Mouse (Mus musculus): Measurements from ENCODE around the gene Agtrap. TPM values are rescaled to one million over a fixed set of nuclear protein-coding genes. Genes with fewer than 3 reads are reported as not detected.
"Not testable (repeated sequence)": the region's sequence is repeated elsewhere in the genome, so short reads cannot be mapped to it uniquely, and the experiment has no call there.

The Agtrap gene
- 10 to 100 TPM; 33.6 to 37.0 TPM for total RNA-seq (2021)

DNA sequence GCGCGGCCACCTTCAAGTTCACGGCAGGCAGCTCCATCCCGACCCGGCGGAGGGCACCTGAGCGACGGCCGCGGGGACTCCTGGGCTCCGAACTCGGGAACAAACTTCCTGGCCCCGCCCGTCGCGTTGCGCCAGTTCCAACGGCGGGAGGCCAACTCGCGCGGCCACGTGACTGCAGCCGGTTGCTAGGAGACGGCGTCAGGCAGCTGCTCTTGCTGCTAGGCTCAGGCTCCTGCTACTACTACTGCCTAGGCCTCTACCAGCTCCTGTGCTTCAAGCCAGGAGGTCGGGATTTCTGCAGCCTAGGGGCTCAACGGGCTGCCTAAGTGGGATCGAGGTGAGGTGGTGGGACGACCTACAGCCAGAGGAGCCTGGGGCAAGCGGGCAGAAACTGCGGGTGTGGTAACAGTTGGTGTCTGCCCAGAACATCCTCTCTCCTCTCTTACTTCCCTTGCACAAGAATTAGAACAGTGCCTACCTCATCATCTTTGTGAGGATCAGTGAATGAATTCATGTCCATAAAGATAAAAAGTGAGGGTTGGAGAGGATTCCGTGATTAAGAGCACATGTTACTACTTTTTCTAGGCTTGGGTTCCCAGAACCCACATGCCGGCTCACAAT is at the start of gene Agtrap:
Agtrap (minus strand) TSS at position 125 of the 621 bp plus-strand sequence.
- intact Hi-C loops (cut with DNase I) = no loop called here
- DNase-seq = peak; percentile 97 to 98

DNA sequence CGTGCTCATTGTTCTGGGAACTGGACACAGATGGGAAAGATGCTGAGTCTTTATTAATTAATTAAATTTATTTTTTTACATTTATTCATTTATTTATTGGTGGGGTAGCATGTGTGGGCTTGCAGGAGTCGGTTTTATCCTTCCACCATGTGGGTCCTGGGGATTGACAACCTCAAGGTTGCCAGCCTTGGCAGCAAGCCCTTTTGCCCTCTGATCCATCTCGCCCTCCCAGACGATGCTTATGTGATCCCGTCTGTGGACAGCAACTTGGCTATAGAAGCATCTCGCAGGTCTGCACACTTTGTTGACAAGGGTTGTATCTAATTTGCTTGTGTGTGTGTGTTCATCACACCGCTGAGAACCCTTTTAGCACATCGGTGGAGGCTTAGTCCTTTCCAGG is 49.7 kb upstream of the Agtrap start:
- no peak for DNase-seq
- intact Hi-C loops (cut with DNase I) = no loop called here

DNA sequence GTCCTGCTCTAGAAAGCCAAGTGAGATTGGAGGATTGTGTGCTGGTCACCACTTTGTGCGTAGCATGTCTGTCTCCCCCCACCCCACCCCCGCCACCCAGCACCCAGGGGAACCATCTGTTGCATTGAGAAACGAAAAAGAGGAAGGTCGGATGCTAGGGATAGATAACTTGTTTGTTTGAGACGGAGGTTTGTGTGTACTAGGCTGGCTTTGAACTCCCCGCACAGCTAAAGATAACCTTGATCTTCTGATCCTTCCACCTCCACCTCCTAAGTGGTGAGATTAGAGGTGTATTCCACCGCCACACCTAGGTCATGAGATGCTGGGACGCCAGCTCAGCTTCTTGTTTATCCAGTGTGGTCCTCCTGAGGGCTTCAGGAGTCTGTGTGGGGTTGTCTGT is 47.2 kb upstream of the Agtrap start:
- intact Hi-C loops (cut with DNase I) = no loop called here
- DNase-seq = no peak

DNA sequence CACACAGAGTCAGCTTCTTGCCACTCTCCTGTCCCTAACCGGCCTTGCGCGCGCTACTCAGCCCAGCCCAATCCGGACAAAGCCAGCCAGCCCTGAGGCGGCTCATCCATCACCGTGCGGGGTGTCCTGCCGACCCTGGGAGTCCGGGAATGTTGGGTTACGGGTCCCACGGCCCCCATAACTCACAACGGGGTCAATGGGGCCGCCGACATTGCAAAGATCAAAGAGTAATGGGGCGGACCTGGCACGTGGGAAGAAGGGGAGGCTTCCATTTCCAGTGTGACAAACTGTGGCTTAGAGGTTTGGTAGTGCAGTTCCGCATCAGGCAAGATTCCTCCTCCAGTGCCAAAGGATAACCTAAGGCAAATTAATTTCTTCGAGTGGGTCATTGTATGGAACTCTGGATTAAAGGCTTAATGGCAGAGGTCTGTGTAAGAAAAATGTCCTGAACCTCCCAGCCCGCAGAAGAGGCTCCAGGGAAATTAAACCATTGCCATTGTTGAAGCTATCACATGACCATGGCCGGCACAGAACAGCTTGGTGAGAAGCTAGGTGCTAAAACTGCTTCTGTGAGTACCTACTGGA is 43.8 kb upstream of the Agtrap start:
- no peak for DNase-seq
- intact Hi-C loops (cut with DNase I) = no loop called here

DNA sequence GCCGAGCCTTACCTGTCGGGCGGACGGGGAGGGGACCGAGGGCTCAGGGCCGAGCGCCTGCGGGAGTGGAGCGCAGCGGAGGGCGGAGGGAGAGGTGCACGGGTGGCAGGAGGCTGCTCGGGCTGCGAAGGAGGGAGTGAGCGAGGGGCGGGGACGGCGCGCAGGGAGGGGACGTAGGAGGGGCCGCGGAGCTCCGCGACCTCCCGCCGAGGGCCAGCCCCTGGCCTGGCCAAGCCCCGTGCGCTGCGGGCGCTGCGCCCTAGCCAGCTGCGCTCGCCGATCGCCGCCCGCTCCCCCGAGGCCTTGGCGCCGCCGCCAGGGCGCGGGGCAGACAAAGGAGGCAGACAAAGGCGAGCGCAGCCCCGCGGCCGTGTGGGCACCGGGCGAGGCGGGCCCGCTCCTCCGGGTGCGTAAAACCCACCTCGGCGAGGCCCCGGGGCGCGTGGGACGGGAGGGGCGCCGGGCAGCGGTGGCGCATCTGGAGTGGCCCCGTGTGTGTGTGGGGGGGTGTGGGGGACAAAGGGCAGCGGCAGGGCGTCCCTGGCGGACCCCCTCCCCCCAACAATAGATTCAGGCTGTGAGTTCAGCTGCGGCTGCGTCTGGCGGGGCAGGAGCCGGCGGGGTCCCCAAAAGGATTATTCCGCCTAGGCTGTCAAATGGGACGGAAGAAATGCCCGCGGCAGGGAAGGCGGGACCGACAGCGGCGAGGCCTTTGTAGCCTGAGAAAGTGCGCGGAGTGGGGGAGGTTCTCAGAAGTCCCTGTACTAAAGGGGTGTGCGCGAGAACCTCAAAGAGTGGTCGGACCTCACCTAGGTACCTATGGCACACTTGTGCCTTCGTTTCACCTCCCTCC is 43.0 kb upstream of the Agtrap start, which contains the start of gene Draxin:
Draxin (minus strand) TSS at position 138 of the 853 bp plus-strand sequence.
- intact Hi-C loops (cut with DNase I) = no loop called here

DNA sequence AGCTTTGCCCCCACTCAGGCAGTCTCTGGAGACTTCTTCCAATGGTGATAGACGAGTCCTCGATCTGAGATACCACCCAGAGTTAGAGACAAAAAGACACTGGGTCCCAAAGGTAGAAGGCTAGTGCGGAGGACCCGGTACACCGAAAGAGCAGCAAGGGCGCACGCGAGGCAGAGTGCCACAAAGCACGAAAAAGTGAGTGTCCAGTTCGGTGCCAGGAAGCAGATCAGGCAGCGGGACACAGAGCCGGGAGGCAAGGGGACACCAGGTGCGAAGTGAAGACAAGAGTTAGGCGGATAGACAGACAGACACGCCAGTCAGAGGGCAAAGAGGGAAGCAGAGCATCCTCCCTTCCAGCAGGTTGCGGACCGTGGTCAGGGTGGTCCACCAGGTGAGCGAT is 42.3 kb upstream of the Agtrap start, which contains the start of gene Mad2l2:
Mad2l2 (plus strand) TSS at position 252 of the 400 bp plus-strand sequence.
- DNase-seq = no peak
- intact Hi-C loops (cut with DNase I) = no loop called here

More for the DNA sequence above, 43.0 kb upstream of the Agtrap start, which contains the start of gene Draxin:
- DNase-seq = no peak

DNA sequence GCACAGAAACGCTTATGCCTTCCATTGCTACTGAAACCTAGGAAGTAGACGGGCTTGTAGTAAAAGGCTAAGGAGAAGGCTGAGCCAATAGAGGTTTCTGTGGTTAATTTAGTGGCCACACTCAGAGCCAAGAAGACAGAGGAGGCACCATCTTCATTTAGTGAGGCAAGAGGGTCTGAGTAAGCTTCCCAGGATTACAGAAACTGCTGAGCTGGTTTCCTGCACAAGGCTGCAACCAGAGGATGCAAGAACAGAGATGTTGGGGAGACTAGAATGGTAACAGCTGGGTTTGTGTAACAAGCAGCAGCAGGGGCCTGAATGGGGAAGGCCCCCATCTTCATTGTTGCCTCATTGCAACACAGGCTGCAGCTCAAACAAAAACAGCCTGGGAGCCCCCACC is 40.8 kb upstream of the Agtrap start:
- intact Hi-C loops (cut with DNase I) = no loop called here
- no peak for DNase-seq

DNA sequence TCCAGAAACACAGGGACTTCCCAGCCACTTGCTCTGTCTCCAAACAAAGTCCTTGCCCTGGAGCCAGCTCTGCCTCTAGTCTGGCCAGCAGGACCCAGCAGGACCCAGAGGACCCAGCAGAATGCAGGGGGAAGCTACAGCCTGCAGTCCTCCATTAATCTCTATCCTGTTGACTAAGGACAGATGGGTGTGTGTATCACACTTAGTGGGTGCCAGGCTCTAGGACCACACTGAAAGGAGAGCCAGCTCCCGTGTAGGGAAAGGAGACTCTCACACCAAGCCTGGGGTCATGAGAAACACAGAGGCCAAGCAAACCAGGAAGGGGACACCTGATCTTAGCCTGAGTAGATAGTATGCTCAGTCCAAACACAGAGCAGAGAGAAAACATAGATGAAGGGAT is 40.4 kb upstream of the Agtrap start:
- no peak for DNase-seq
- intact Hi-C loops (cut with DNase I) = no loop called here

DNA sequence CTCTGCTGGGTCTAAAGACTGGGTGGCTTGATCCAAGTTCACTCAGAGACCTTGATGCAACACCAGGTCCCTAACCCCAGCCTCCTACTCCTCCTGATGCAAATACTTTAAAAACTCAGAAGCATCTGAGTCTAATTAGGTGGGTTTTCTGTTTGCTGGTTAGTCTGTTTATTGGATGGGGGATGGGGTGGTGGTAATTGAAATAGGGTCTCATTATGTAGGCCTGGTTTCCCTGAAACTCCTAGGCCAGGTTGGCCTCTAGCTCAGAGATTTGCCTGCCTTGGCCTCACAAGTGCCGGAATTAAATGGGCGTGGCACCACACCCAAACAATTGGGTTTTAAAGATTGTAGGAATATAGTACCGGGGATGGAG is 34.8 kb upstream of the Agtrap start:
- DNase-seq = no peak
- intact Hi-C loops (cut with DNase I) = no loop called here

DNA sequence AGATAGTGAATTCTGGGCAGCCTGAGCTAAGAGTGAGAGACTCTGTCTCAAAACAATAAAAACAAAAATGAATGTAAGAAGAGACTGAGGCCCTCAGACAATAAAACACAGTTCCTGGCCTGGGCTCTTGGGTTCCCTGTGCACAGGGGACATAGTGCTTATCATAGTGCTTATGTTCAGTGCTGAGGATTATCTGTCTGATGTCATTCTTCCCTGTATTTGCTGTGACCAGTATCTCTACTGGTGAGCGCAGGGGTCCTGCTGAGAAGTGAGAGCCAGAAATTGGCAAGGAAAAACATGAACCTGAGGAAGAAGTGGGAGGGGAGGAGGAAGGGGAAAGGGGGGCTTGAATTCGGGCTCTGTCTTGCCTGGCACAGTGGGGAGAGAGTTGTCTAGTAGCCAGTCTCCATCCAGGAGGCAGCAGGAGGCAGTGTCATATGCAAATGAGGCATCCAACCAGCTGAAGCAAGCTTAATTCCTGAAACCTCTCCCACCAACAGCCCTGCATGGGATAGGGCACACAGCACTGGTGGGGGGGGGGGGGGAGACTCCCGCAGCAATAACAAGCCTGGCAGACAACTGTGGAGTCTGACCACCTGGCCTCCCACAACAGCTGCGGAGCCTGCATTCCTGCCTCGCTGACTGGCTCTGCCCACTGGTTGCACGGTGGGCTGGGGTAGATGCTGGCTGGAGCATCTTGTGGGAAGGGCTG is 34.3 kb upstream of the Agtrap start:
- no peak for DNase-seq

DNA sequence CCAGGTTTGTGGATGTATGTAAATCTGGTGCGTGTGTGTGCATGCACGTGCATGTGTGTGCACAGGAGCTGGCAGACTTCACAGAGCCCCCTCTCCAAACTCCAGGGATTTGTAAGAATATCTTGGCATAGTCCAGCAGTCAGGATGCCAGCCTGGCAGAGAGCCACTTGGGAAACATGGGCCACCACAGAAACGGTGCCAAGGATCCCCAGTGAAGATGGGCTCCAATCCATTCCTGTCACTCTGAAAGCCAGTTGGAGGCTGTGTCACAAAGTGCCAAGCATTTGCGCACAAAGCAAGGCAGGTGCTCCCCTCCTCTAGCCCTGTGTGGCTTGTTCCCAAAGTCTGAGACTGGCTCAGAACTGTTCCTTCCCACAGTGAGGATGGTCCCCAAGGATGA is 33.5 kb upstream of the Agtrap start:
- intact Hi-C loops (cut with DNase I) = no loop called here
- DNase-seq = no peak

More for the DNA sequence above, 34.3 kb upstream of the Agtrap start:
- intact Hi-C loops (cut with DNase I) = no loop called here

DNA sequence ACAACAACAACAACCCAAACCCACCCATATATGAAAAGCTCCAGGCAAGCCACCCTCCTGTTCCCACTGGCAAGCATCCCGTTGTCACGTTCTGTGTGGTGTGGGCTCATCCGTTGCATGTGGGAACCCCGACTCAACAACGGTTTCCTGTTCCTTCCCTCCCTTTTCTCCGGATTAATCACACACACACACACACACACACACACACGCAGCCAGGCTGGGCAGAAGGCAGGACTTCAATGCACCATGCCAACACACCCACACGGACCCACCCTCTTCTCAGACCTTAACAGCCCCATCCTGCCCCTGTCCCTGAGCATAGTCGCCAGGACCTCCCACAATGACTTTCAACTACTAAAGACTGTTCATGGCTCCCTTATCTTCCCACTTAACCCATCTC is 32.7 kb upstream of the Agtrap start:
- intact Hi-C loops (cut with DNase I) = no loop called here
- DNase-seq = no peak

DNA sequence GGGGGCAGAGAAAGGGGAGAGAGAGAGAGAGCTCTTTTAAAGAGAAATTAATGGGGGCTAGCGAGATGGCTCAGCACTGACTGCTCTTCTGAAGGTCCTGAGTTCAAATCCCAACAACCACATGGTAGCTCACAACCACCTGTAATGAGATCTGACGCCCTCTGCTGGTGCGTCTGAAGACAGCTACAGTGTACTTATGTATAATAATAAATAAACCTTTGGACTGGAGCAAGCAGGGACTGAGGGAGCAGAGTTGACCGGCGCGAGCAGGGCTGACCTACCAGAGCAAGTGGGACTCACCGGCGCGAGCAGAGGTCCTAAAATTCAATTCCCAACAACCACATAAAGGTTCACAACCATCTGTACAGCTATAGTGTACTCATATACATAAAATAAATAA is 31.7 kb upstream of the Agtrap start:
- intact Hi-C loops (cut with DNase I) = loop anchor here (5.0 kb wide), 1 partner anchor 308 kb away; no protein-coding TSS in a partner anchor
- DNase-seq = not testable (repeated sequence)

DNA sequence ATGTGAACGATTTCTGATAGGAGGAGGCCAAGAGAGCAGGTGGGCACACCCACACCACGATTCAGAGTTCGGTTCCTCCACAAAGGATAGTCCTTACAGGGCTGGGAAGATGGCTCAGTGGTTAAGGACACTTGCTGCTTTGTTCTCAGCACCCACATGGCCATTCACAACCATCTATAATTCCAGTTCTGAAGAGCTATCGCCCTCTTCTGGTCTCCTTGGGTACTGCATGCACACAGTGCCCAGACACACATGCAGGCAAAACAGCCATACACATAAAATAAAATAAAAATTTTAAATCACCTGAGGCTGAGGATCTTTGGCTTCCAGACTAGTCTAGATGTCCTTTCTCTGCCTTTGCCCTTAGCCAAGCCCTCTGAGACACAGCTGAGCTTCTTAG is 29.6 kb upstream of the Agtrap start:
- intact Hi-C loops (cut with DNase I) = loop anchor here (5.0 kb wide), 1 partner anchor 310 kb away; no protein-coding TSS in a partner anchor

DNA sequence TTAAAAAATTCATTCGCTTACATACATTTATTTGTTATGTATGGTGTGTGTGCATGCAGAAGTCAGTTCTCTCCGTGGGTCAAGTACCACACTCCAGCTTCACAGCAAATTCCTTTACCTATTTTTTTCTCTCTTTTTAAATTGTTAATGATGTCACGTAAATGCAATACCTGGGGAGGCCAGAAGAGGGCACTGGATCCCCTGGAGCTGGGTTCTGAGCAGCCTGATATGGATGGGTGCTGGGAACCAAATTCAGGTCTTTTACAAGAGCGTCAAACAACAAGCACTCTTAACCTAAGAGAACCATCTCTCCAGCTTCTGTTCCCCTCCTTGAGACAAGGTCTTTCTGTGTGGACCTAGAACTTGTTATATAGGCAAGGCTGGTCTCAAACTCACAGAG is 28.8 kb upstream of the Agtrap start:
- intact Hi-C loops (cut with DNase I) = loop anchor here (5.0 kb wide), 1 partner anchor 311 kb away; no protein-coding TSS in a partner anchor
- DNase-seq = no peak

More for the DNA sequence above, 29.6 kb upstream of the Agtrap start:
- DNase-seq = no peak

DNA sequence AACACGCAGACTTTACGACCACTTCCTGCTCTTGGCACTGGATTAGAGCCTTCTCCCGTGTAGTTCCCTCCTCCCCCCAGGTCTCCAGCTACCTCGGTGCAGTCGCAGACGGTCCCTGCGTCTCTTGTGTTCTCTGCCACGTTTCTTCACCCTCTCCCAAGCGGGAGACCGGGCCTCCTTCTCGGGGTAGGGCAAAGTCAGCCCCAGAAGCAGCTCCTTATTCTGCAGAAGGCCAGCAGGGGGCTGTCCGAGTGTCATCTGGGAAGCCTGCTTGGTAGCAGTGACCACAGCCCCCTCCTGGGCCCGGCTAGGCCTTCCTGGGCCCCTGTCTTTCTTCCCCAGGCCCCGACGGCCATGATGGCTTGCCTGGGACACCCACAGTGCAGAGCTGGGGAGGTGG is 27.6 kb upstream of the Agtrap start:
- peak; percentile 39 to 43 for DNase-seq
- intact Hi-C loops (cut with DNase I) = loop anchor here (1.0 to 5.0 kb wide), 2 partner anchors 49 to 312 kb away; no protein-coding TSS in a partner anchor

DNA sequence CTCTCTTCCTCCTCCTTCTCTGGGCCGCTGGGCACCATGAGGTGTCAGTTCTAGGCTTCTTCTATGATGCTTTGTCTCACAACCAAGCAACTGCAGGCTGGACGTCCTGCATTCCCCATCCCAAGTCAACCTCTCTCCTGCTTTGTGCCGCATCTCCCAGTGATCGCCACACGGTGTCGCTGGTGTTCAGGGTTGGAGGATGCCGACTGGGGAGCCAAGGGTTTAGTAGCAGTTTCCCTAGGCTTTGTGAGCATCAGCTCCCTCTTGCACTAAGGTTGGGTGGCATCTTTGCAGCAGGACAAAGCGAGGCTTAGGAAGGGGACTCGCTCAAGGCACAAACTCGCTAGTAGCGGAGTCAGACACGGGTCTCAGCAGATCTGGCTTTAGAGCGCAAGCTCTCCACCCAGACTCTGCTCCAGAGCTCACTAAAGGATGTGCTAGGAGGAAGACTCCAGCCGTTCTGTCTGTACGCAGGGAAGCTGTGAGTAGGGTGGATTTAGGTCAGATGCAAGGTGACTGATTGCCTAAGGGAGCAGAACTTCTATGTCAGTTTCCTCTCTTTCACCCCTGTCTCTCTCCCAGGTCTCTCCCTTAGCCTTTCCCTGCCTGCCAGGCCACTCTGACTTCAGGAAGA is 27.0 kb upstream of the Agtrap start:
- intact Hi-C loops (cut with DNase I) = loop anchor here (1.0 to 5.0 kb wide), 2 partner anchors 49 to 312 kb away; no protein-coding TSS in a partner anchor
- DNase-seq = peak; percentile 85 to 94

DNA sequence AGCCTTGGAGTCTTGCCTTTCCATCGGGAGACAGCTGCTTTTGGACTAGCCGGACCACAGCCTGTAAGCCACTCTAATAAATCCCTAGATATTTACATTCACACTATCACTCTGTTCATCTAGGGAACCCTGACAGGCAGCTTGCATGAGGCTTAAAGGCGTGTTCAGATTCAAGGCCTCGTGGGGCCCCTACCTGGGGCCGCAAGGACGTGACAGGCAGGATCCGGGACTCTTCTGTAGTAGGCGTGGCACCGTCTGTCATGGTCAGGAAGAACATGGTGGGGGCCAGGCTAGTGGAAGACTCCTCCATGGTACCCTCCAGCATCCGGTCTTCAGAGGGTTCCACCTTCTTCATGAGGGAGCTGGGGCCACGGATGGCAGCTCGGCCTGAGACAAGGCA is 24.7 kb upstream of the Agtrap start:
- DNase-seq = no peak
- intact Hi-C loops (cut with DNase I) = no loop called here

DNA sequence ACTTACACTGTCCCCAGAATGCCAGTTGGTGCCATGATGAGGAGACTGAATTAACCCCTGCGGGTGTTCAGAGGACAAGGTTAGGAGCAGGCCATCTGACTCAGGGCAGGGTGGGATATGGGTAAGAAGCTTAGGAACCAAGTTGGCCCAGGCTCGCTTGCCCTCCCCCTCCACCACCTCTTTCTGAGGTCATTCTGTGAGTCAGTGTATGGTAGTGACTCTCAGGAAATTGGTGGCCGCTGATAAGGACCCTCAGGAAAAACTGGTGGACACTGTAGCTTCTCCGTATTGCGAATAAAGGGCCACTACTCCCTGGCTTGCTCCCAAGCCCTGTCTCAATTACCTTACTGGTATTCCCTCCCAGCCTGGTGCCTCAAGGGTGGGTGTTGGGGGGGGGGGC is 21.4 kb upstream of the Agtrap start:
- no peak for DNase-seq
- intact Hi-C loops (cut with DNase I) = no loop called here

DNA sequence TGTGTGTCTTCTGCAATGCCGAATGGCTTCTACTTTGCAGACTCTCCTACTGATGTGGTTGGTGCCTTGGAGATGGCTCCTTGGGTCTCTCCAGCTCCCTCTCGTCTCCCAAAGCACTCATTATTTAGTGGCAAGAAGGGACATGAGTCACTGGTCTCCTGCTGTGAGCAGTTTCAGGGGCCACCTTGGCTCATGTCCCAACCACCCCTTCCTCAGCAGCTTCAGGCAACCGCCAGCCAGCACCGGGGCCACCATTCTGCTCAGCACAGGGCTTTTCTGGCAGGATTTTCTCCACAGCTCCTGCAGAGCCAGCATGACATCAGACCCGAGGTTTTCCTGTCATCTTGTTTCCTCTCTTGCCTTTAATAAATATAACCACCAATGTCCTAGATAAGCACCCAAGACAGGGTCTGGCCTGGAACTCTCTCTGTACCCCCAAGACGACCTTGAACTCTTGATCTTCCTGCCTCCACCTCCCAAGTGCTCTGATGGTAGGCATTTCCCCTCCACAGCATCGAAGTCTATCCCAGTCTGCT is 20.8 kb upstream of the Agtrap start:
- intact Hi-C loops (cut with DNase I) = no loop called here
- no peak for DNase-seq
